Mouse (Mus musculus): ENCODE results near the gene Ugt1a10. TPM values are rescaled to one million over a fixed set of nuclear protein-coding genes. Genes with fewer than 3 reads are reported as not detected.

The Ugt1a10 gene
- polyA plus RNA-seq, 2 experiments, result not detected

GRCm38 (mm10) chr1:88229986-88230385 lies 174.8 kb downstream of the Ugt1a10 start:
- Histone ChIP-seq H3K27ac (no peak overlapping the region), H3K9me3 (ENCODE audit: control insufficient read depth, low read length) (peaks cover 18% of the 10 kb centered on the region), H3K36me3 (replicated peaks; ENCODE audit: control insufficient read depth, insufficient read depth, low read depth) (no peaks in the 10 kb centered on the region), H3K4me3 (ENCODE audit: insufficient read depth in 1 of 2, low read depth in 2 of 2, low read length in 2 of 2) (no peak overlapping the region), H3K27me3 (ENCODE audit: control insufficient read depth, insufficient read depth, low read length) (no peaks in the 10 kb centered on the region), H3K4me1 (replicated peaks; ENCODE audit: control insufficient read depth in 2 of 2, insufficient read depth in 2 of 2, low read length in 1 of 2) (no peaks in the 10 kb centered on the region), H3K9ac (replicated peaks) (no peak overlapping the region), H3K4me2 (ENCODE audit: low read depth) (no peak overlapping the region)
- TF ChIP-seq EP300 (IDR thresholded peaks at IDR 0.05; ENCODE audit: low read depth), result no peak
- no peak for TF ChIP-seq CTCF (IDR thresholded peaks at IDR 0.05; ENCODE audit: low read depth)
- ATAC-seq (ENCODE audit: insufficient read depth), result no peak
- DNase-seq (ENCODE audit: low read depth in 3 of 3, low spot score in 3 of 3), result no peak
- 54% methylated on average over 5 of the region's 5 CpGs for WGBS (ENCODE audit: insufficient replicate concordance)

- DNase-seq (ENCODE audit: low read depth in 3 of 3, low spot score in 3 of 3) (no peak), ATAC-seq (ENCODE audit: insufficient read depth) (no peak)
- Histone ChIP-seq H3K4me3 (ENCODE audit: insufficient read depth in 1 of 2, low read depth in 2 of 2, low read length in 2 of 2) (no peak overlapping the region), H3K27ac (no peak overlapping the region), H3K4me1 (replicated peaks; ENCODE audit: control insufficient read depth in 2 of 2, insufficient read depth in 2 of 2, low read length in 1 of 2) (no peaks in the 10 kb centered on the region), H3K27me3 (ENCODE audit: control insufficient read depth, insufficient read depth, low read length) (no peaks in the 10 kb centered on the region), H3K9me3 (ENCODE audit: control insufficient read depth, low read length) (peaks cover 22% of the 10 kb centered on the region), H3K4me2 (ENCODE audit: low read depth) (no peak overlapping the region), H3K36me3 (replicated peaks; ENCODE audit: control insufficient read depth, insufficient read depth, low read depth) (no peaks in the 10 kb centered on the region), H3K9ac (replicated peaks) (no peak overlapping the region)
- TF ChIP-seq EP300 (IDR thresholded peaks at IDR 0.05; ENCODE audit: low read depth) (no peak), CTCF (IDR thresholded peaks at IDR 0.05; ENCODE audit: low read depth) (no peak)
- WGBS (ENCODE audit: insufficient replicate concordance), result 62% methylated on average over 7 of the region's 7 CpGs
Measured at GRCm38 (mm10) chr1:88230421-88230820, 175.2 kb downstream of the Ugt1a10 start.

DNA sequence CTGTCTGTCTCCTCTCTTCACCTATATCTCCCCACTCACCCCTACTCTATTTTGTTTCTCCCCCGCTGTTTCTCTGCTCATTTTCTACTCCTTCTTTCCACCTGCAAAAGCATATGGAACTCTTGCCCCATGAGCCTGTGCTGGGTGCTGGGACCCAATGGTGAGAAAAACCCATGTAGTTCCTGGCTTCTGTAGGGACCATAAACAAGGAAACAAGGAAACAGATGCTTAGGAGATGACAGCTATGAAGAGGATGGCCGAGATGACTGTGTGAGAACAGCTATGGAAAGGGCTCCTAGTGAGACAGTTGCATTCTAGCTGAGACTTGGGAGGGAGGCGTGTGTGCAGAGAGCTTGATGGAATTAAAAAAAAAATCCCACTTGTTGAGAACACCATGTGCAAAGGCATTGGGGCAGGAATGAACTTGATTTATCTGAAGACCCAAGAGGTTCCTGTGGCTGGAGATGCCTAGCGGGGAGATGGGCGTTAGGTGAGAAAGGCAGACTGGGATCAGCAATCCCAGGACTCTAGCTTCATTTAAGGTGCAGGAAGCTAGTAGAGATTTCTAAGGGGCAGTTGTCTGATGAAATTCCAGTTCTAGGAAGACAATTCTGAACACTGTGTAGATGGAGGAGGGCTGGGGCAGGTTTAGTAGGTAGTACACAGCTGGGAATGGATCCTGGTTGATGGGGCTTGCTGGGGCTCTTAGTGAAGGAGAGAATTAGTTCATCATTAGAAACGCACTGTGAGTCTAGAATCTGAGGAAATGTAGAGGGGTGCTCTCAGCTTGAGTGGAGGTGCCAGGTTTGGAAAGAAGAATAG lies 176.0 kb downstream of the Ugt1a10 start:
- H3K27me3 ChIP-seq (ENCODE audit: control insufficient read depth, insufficient read depth, low read length), result no peaks in the 10 kb centered on the region
- no peak overlapping the region for H3K4me2 ChIP-seq (ENCODE audit: low read depth)
- no peak overlapping the region for H3K9ac ChIP-seq (replicated peaks)
- ATAC-seq (ENCODE audit: insufficient read depth), result no peak
- 53% methylated on average over 6 of the region's 6 CpGs for WGBS (ENCODE audit: insufficient replicate concordance)
- DNase-seq (ENCODE audit: low read depth in 3 of 3, low spot score in 3 of 3), result no peak
- no peak overlapping the region for H3K27ac ChIP-seq
- no peak for TF ChIP-seq EP300 (IDR thresholded peaks at IDR 0.05; ENCODE audit: low read depth)
- no peak for TF ChIP-seq CTCF (IDR thresholded peaks at IDR 0.05; ENCODE audit: low read depth)
- no peaks in the 10 kb centered on the region for H3K4me1 ChIP-seq (replicated peaks; ENCODE audit: control insufficient read depth in 2 of 2, insufficient read depth in 2 of 2, low read length in 1 of 2)
- peaks cover 29% of the 10 kb centered on the region for H3K9me3 ChIP-seq (ENCODE audit: control insufficient read depth, low read length)
- H3K36me3 ChIP-seq (replicated peaks; ENCODE audit: control insufficient read depth, insufficient read depth, low read depth), result no peaks in the 10 kb centered on the region
- no peak overlapping the region for H3K4me3 ChIP-seq (ENCODE audit: insufficient read depth in 1 of 2, low read depth in 2 of 2, low read length in 2 of 2)

DNA sequence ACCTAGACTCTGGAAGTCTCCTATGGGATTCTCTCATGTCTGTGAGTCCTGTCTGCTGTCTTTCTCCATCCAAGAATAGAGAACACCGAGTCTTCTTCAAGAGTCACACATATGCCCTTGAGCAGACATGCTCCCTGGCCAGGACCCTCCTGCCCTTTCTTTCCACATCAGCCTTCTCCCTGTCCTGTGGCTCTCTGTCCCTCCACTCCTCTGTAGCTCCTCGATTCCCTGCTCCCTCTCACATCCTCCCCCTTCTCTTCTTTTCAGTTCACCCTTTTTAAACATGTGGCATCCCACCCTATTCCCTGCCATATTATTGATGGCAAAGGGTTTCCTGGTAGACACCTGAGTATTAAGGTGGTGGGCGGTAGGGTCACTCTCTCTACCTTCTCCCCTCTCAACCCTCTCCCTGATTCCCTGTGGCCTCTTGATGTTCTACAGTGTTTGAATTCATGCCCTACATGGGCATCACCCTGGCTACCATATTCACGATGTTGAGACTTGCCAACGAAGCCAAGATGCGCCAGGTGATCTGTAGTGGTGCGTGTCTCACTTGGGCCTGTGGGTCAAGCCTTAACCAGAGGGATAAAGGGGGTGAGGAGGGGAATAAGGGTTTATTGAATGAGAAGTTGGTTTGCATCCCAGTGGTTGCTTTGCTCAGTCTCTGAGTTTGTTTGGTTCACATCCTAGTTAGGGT lies 176.8 kb downstream of the Ugt1a10 start:
- peaks cover 29% of the 10 kb centered on the region for H3K9me3 ChIP-seq (ENCODE audit: control insufficient read depth, low read length)
- TF ChIP-seq CTCF (IDR thresholded peaks at IDR 0.05; ENCODE audit: low read depth) (no peak), EP300 (IDR thresholded peaks at IDR 0.05; ENCODE audit: low read depth) (no peak)
- H3K4me1 ChIP-seq (replicated peaks; ENCODE audit: control insufficient read depth in 2 of 2, insufficient read depth in 2 of 2, low read length in 1 of 2), result no peaks in the 10 kb centered on the region
- 44% methylated on average over 7 of the region's 7 CpGs for WGBS (ENCODE audit: insufficient replicate concordance)
- no peak for DNase-seq (ENCODE audit: low read depth in 3 of 3, low spot score in 3 of 3)
- H3K36me3 ChIP-seq (replicated peaks; ENCODE audit: control insufficient read depth, insufficient read depth, low read depth), result no peaks in the 10 kb centered on the region
- H3K4me3 ChIP-seq (ENCODE audit: insufficient read depth in 1 of 2, low read depth in 2 of 2, low read length in 2 of 2), result no peak overlapping the region
- no peak overlapping the region for H3K4me2 ChIP-seq (ENCODE audit: low read depth)
- H3K9ac ChIP-seq (replicated peaks), result no peak overlapping the region
- no peaks in the 10 kb centered on the region for H3K27me3 ChIP-seq (ENCODE audit: control insufficient read depth, insufficient read depth, low read length)
- no peak overlapping the region for H3K27ac ChIP-seq
- no peak for ATAC-seq (ENCODE audit: insufficient read depth)

- DNase-seq (ENCODE audit: low read depth in 3 of 3, low spot score in 3 of 3), result no peak
- TF ChIP-seq EP300 (IDR thresholded peaks at IDR 0.05; ENCODE audit: low read depth), result no peak
- TF ChIP-seq CTCF (IDR thresholded peaks at IDR 0.05; ENCODE audit: low read depth), result no peak
- WGBS (ENCODE audit: insufficient replicate concordance), result 43% methylated on average over 3 of the region's 3 CpGs
- Histone ChIP-seq H3K9me3 (ENCODE audit: control insufficient read depth, low read length) (peaks cover 31% of the 10 kb centered on the region), H3K36me3 (replicated peaks; ENCODE audit: control insufficient read depth, insufficient read depth, low read depth) (no peaks in the 10 kb centered on the region), H3K4me1 (replicated peaks; ENCODE audit: control insufficient read depth in 2 of 2, insufficient read depth in 2 of 2, low read length in 1 of 2) (no peaks in the 10 kb centered on the region), H3K27ac (no peak overlapping the region), H3K4me2 (ENCODE audit: low read depth) (no peak overlapping the region), H3K9ac (replicated peaks) (no peak overlapping the region), H3K4me3 (ENCODE audit: insufficient read depth in 1 of 2, low read depth in 2 of 2, low read length in 2 of 2) (no peak overlapping the region), H3K27me3 (ENCODE audit: control insufficient read depth, insufficient read depth, low read length) (no peaks in the 10 kb centered on the region)
- ATAC-seq (ENCODE audit: insufficient read depth), result no peak
Measured at GRCm38 (mm10) chr1:88232664-88233380, 177.6 kb downstream of the Ugt1a10 start.
